Comparison of ENCODE assay signal across 8 mouse cellular contexts in the genomic region with DNA sequence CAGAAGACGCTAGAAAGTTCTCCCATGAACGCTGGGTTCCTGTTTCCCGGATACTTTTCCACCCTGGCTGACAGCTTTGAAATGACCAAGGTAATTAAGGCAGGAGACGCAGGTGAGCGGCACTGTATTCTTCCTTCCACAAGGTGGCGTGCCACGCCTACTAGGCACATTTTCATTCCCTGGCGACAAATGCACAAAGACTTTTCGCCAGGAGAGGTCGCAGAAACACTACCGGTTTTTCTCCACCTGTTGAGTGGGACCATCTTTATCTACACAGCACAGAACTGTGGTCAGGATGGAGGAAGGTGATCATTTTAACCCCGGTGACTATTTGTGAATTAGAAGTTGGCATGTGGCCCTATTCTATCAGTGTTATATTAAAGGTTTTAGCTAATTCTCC. TPM values are rescaled to one million over a fixed set of nuclear protein-coding genes. Genes with fewer than 3 reads are reported as not detected.
DNase-seq lines count a peak whose midpoint lies in the region; ATAC-seq lines count a peak whose summit lies in the region.

No protein-coding gene starts in this region.

- H3K27me3 ChIP-seq in intestine, embryonic 15.5 days (replicated peaks), result no peaks in the 10 kb centered on the region
- peaks cover 3% of the 10 kb centered on the region; the same call in 1 of the 2 replicates for H3K27me3 ChIP-seq in midbrain, embryonic 10.5 days (ENCODE audit: low read depth, poor library complexity, severe bottlenecking)

- 0 out of 2 replicates have a peak overlapping the region, but pooled peaks have one; percentile 28 for H3K4me2 ChIP-seq in intestine, embryonic 15.5 days (replicated peaks)

- no peaks in the 10 kb centered on the region for H3K36me3 ChIP-seq in intestine, embryonic 15.5 days
- H3K36me3 ChIP-seq in midbrain, embryonic 10.5 days, result no peaks in the 10 kb centered on the region

- peak; percentile 94 for DNase-seq in ZHBTc4 (ENCODE audit: low read depth, low spot score)
- DNase-seq in cerebellum, postnatal 4 days (ENCODE audit: low spot score in 2 of 2), result peak; percentile 71 to 87
- peak; percentile 55 to 63 for DNase-seq in gastrocnemius, adult 8-10 months (ENCODE audit: low spot score in 2 of 2)
- DNase-seq in left cerebral cortex, postnatal 10 days (ENCODE audit: extremely low spot score in 1 of 2, low spot score in 2 of 2), result peak; percentile 66 to 81
- peak; percentile 74 for DNase-seq in midbrain, embryonic 10.5 days (ENCODE audit: low spot score)
- peak; percentile 72 for DNase-seq in right cerebral cortex, postnatal 4 days
- peak; percentile 77 for DNase-seq in yolk sac, embryonic 10.5 days (ENCODE audit: low spot score)

- no peak overlapping the region for H3K9ac ChIP-seq in intestine, embryonic 15.5 days

- H3K4me3 ChIP-seq in intestine, embryonic 15.5 days (replicated peaks), result no peak overlapping the region
- H3K4me3 ChIP-seq in midbrain, embryonic 10.5 days, result no peak overlapping the region

- H3K27ac ChIP-seq in intestine, embryonic 15.5 days, result no peak overlapping the region
- no peak overlapping the region for H3K27ac ChIP-seq in midbrain, embryonic 10.5 days (replicated peaks)

- ATAC-seq in intestine, embryonic 15.5 days, result peak; percentile 81

- intact Hi-C loops in left cerebral cortex, postnatal 10 days (cut with DNase I), result loop anchor here (1.0 kb wide), 1 partner anchor 153 kb away; no protein-coding TSS in a partner anchor

- no peaks in the 10 kb centered on the region for H3K4me1 ChIP-seq in intestine, embryonic 15.5 days (replicated peaks)
- no peaks in the 10 kb centered on the region for H3K4me1 ChIP-seq in midbrain, embryonic 10.5 days

- whole genome bisulfite sequencing in intestine, embryonic 15.5 days, result 2% methylated on average over 12 of the region's 12 CpGs
- WGBS in midbrain, embryonic 10.5 days, result 3% methylated on average over 12 of the region's 12 CpGs

- no peaks in the 10 kb centered on the region for H3K9me3 ChIP-seq in intestine, embryonic 15.5 days
- no peaks in the 10 kb centered on the region for H3K9me3 ChIP-seq in midbrain, embryonic 10.5 days (replicated peaks)

RNA-seq across cellular contexts. Expression of a gene that starts 15.6 kb away (rescaled TPM):
- total RNA-seq in gastrocnemius, adult 8-10 months (2022), result 1 to 10 TPM; 4.4 to 5.8 (median 5.3) TPM
- polyA plus RNA-seq in intestine, embryonic 15.5 days (2015; fragmentation: Nextera tagmentation; extraction: Ambion mirVana), result 24.8 and 30.0 TPM in 2 replicates
- total RNA-seq in left cerebral cortex, postnatal 10 days (2021), result 10 to 100 TPM; 17.4 to 18.2 TPM
- 23.8 and 25.3 TPM in 2 replicates for polyA plus RNA-seq in midbrain, embryonic 10.5 days (2016; fragmentation: Nextera tagmentation; extraction: Ambion mirVana)

RNA-seq across cellular contexts. Expression of a gene that starts 40.9 kb away (rescaled TPM):
- 100 to 1,000 TPM in 1 of 4 experiments, 10 to 100 TPM in 3; 73.7 to 107 (median 80.1) TPM for total RNA-seq in gastrocnemius, adult 8-10 months (2022)
- 295 and 300 TPM in 2 replicates for polyA plus RNA-seq in intestine, embryonic 15.5 days (2015; fragmentation: Nextera tagmentation; extraction: Ambion mirVana)
- 100 to 1,000 TPM; 156 to 169 TPM for total RNA-seq in left cerebral cortex, postnatal 10 days (2021)
- 252 and 285 TPM in 2 replicates for polyA plus RNA-seq in midbrain, embryonic 10.5 days (2016; fragmentation: Nextera tagmentation; extraction: Ambion mirVana)
